Mouse (Mus musculus): Measurements from ENCODE around the gene Itgb3.
"Not testable (repeated sequence)": the region's sequence is repeated elsewhere in the genome, so short reads cannot be mapped to it uniquely, and the experiment has no call there.

DNA sequence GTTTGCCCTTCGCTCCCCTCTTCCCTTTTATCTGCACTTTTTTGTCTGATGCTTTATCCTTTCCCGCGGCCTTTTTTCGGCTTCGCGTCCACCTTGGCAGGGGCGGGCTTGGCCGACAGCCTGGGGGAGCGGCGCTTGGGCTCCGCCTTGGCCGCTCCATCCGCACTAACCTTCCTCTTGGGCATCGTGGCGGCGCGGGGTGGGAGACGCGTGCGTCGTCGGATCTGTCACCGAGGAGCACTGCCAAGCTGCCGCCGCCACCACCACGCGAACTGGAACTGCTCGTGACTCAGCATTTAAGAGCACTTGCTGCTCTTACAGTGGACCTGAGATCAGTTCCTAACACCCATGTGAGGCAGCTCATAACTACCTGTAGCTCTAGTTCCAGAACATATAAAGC lies 36.4 kb upstream of the Itgb3 start:
- not testable (repeated sequence) for TF ChIP-seq CTCF (IDR thresholded peaks at IDR 0.05; ENCODE audit: borderline replicate concordance, control insufficient read depth, extremely low read depth, insufficient read depth, low read length, poor library complexity); POLR2A (IDR thresholded peaks at IDR 0.05; ENCODE audit: control insufficient read depth, extremely low read depth, insufficient read depth, low read length, poor library complexity)

Data from thymus, adult 2 months (tissue).